Mouse (Mus musculus) bone marrow, adult 2 months (tissue): ENCODE measurements at regions not wholly inside any gene's neighbourhood (a gene's known extent, or its start where the extent isn't known, plus 50 kb on each side); places are given as distances from the start of the nearest gene placed in this dataset.

Experiments
- CTCF ChIP-seq: fragments of 200-500 bp; IDR thresholded peaks from 2 replicates; pipeline ENCODE4 v1.5.1; 2011; ENCODE audit warnings: low read length, control low read depth; ENCODE audit not compliant: control insufficient read depth, insufficient read depth
- POLR2A ChIP-seq: fragments of 200-500 bp; IDR thresholded peaks from 2 replicates; pipeline ENCODE4 v1.6.1; 2011; ENCODE audit warnings: low read depth, mild to moderate bottlenecking, control low read depth, low read length, borderline replicate concordance; ENCODE audit not compliant: control insufficient read depth

DNA sequence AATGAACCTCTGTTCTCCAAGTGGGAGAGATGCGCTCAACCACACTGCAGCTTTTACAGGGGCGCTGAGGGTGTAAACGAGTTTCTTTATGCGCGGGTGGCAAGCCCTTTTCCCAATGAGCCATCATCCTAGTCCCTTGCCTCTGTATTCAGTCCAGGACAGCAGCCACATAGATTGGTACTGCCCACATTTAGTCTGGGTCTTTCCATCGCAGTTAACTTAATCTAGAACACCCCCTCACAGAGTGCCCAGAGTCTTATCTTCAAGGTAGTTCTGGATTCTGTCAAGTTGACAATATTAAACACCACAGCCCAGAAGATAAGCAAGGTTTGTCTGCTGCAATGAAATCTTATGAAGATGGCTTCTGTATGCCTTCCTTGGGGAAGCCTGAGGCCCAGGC lies 76.6 kb upstream of the Cxcr4 start:
- TF ChIP-seq CTCF (no peak), POLR2A (no peak)
